Mouse (Mus musculus): ENCODE measurements around the gene Wscd1.

GRCm38 (mm10) chr11:71747719-71748118 is 2.0 kb upstream of the Wscd1 start:
- TF ChIP-seq CTCF (conservative IDR thresholded peaks at IDR 0.05; ENCODE audit: low read length): no peak
- no peak for TF ChIP-seq NANOG (IDR thresholded peaks at IDR 0.05; ENCODE audit: borderline replicate concordance, low read length)

Measured in E14TG2a.4 (cell line).